Mouse (Mus musculus): ENCODE measurements around the gene E2f4.

- TF ChIP-seq CTCF (IDR thresholded peaks at IDR 0.05; ENCODE audit: insufficient read depth, low read length) (no peak), POLR2A (IDR thresholded peaks at IDR 0.05; ENCODE audit: borderline replicate concordance, extremely low read depth, low read depth, low read length) (no peak)
These were observed 56.2 kb downstream of the E2f4 start for GRCm38 (mm10) chr8:105353583-105354135.
